Mouse (Mus musculus): ENCODE data around the gene Nxn. TPM values are rescaled to one million over a fixed set of nuclear protein-coding genes. Genes with fewer than 3 reads are reported as not detected.

Gene Nxn
- total and polyA plus RNA-seq, 3 experiments, result 52.8 to 54.3 (median 53.0) TPM

- no peaks in the 10 kb centered on the region for H3K9me3 ChIP-seq (replicated peaks; ENCODE audit: insufficient read depth, low read length)
- no peak overlapping the region for H3K27ac ChIP-seq (ENCODE audit: control insufficient read depth, low read depth, low read length)
- no peaks in the 10 kb centered on the region for H3K27me3 ChIP-seq (ENCODE audit: control insufficient read depth in 1 of 2, insufficient read depth in 2 of 2, low read length in 2 of 2)
- H3K79me2 ChIP-seq (ENCODE audit: control insufficient read depth, insufficient read depth, low read length, poor library complexity), result peaks cover 1% of the 10 kb centered on the region; the same call in 1 of the 2 replicates
- H3K4me1 ChIP-seq (ENCODE audit: control insufficient read depth in 1 of 2, insufficient read depth in 2 of 2, low read length in 2 of 2), result no peaks in the 10 kb centered on the region
- H3K36me3 ChIP-seq (ENCODE audit: control insufficient read depth in 1 of 2, insufficient read depth in 2 of 2, low read length in 2 of 2), result peaks cover 0 to 1% of the 10 kb centered on the region in 2 experiments; a peak in 2 of 4 replicates
- no peak overlapping the region for H3K9ac ChIP-seq (ENCODE audit: control insufficient read depth, low read depth, low read length, poor library complexity, severe bottlenecking)
- H3K4me3 ChIP-seq (ENCODE audit: control insufficient read depth in 1 of 2, insufficient read depth in 1 of 2, low read depth in 2 of 2, low read length in 2 of 2), result no peak overlapping the region
- TF ChIP-seq RCOR1 (IDR thresholded peaks at IDR 0.05; ENCODE audit: low read depth, low read length) (no peak), NELFE (IDR thresholded peaks at IDR 0.05; ENCODE audit: low read depth, low read length) (no peak), MAX (IDR thresholded peaks at IDR 0.05; ENCODE audit: low read length) (no peak), TCF12 (IDR thresholded peaks at IDR 0.05; ENCODE audit: low read depth, low read length) (no peak), BHLHE40 (IDR thresholded peaks at IDR 0.05; ENCODE audit: borderline replicate concordance, low read depth, low read length) (no peak), CTCF (IDR thresholded peaks at IDR 0.05 in 2 of 3, conservative IDR thresholded peaks at IDR 0.05 in 1 of 3; ENCODE audit: control insufficient read depth in 1 of 3, insufficient read depth in 1 of 3, low read depth in 2 of 3, low read length in 3 of 3, poor library complexity in 1 of 3, severe bottlenecking in 1 of 3) (no peak), RAD21 (IDR thresholded peaks at IDR 0.05; ENCODE audit: low read depth, low read length) (no peak), GABPA (IDR thresholded peaks at IDR 0.05; ENCODE audit: low read depth, low read length) (no peak), JUND (IDR thresholded peaks at IDR 0.05; ENCODE audit: low read depth, low read length) (no peak), UBTF (IDR thresholded peaks at IDR 0.05; ENCODE audit: borderline replicate concordance, insufficient read depth, low read depth, low read length) (no peak), MYC (IDR thresholded peaks at IDR 0.05; ENCODE audit: low read depth, low read length) (no peak), TAL1 (IDR thresholded peaks at IDR 0.05; ENCODE audit: low read length) (no peak), NRF1 (IDR thresholded peaks at IDR 0.05; ENCODE audit: insufficient read depth, low read depth, low read length, poor library complexity, severe bottlenecking) (no peak), SMC3 (IDR thresholded peaks at IDR 0.05; ENCODE audit: low read depth, low read length) (no peak), MAFK (IDR thresholded peaks at IDR 0.05; ENCODE audit: borderline replicate concordance, low read depth, low read length) (no peak), KAT2A (conservative IDR thresholded peaks at IDR 0.05; ENCODE audit: low read depth, low read length) (no peak), EP300 (IDR thresholded peaks at IDR 0.05; ENCODE audit: low read depth in 1 of 2, low read length in 2 of 2) (no peak), ZNF384 (IDR thresholded peaks at IDR 0.05; ENCODE audit: low read depth, low read length) (no peak)
- no peak for DNase-seq (ENCODE audit: low read depth, low spot score)
These were observed 70.2 kb downstream of the Nxn start for GRCm38 (mm10) chr11:76328522-76329290.

GRCm38 (mm10) chr11:76328084-76328483 lies 70.9 kb downstream of the Nxn start:
- no peak for TF ChIP-seq TAL1 (IDR thresholded peaks at IDR 0.05; ENCODE audit: low read length)
- no peak for TF ChIP-seq ZC3H11A (IDR thresholded peaks at IDR 0.05; ENCODE audit: low read depth, low read length)
- TF ChIP-seq TBP (IDR thresholded peaks at IDR 0.05; ENCODE audit: low read depth, low read length), result no peak
- TF ChIP-seq GATA1 (IDR thresholded peaks at IDR 0.05; ENCODE audit: low read depth, low read length), result no peak
- no peak for TF ChIP-seq MXI1 (IDR thresholded peaks at IDR 0.05; ENCODE audit: low read depth, low read length)
- TF ChIP-seq MYB (IDR thresholded peaks at IDR 0.05; ENCODE audit: low read depth, low read length), result no peak
- TF ChIP-seq MAFK (IDR thresholded peaks at IDR 0.05; ENCODE audit: borderline replicate concordance, low read depth, low read length), result no peak
- no peak for TF ChIP-seq E2F4 (IDR thresholded peaks at IDR 0.05; ENCODE audit: borderline replicate concordance, low read depth, low read length)
- TF ChIP-seq HCFC1 (IDR thresholded peaks at IDR 0.05; ENCODE audit: low read depth, low read length), result no peak
- TF ChIP-seq RAD21 (IDR thresholded peaks at IDR 0.05; ENCODE audit: low read depth, low read length), result no peak
- no peak for TF ChIP-seq SMC3 (IDR thresholded peaks at IDR 0.05; ENCODE audit: low read depth, low read length)
- TF ChIP-seq JUND (IDR thresholded peaks at IDR 0.05; ENCODE audit: low read depth, low read length), result no peak
- no peak for TF ChIP-seq POLR2AphosphoS2 (IDR thresholded peaks at IDR 0.05; ENCODE audit: low read length)
- no peak for TF ChIP-seq ZMIZ1 (IDR thresholded peaks at IDR 0.05; ENCODE audit: low read depth, low read length)
- no peak for TF ChIP-seq KAT2A (conservative IDR thresholded peaks at IDR 0.05; ENCODE audit: low read depth, low read length)
- TF ChIP-seq RCOR1 (IDR thresholded peaks at IDR 0.05; ENCODE audit: low read depth, low read length), result no peak
- no peak for TF ChIP-seq MAX (IDR thresholded peaks at IDR 0.05; ENCODE audit: low read length)
- TF ChIP-seq MYC (IDR thresholded peaks at IDR 0.05; ENCODE audit: low read depth, low read length), result no peak
- no peak for TF ChIP-seq TCF12 (IDR thresholded peaks at IDR 0.05; ENCODE audit: low read depth, low read length)
- no peak for DNase-seq (ENCODE audit: low read depth, low spot score)
- Histone ChIP-seq H3K9ac (ENCODE audit: control insufficient read depth, low read depth, low read length, poor library complexity, severe bottlenecking) (no peak overlapping the region), H3K27ac (ENCODE audit: control insufficient read depth, low read depth, low read length) (no peak overlapping the region), H3K4me3 (ENCODE audit: control insufficient read depth in 1 of 2, insufficient read depth in 1 of 2, low read depth in 2 of 2, low read length in 2 of 2) (no peak overlapping the region), H3K9me3 (replicated peaks; ENCODE audit: insufficient read depth, low read length) (no peaks in the 10 kb centered on the region), H3K79me2 (ENCODE audit: control insufficient read depth, insufficient read depth, low read length, poor library complexity) (peaks cover 1% of the 10 kb centered on the region; the same call in 1 of the 2 replicates), H3K27me3 (ENCODE audit: control insufficient read depth in 1 of 2, insufficient read depth in 2 of 2, low read length in 2 of 2) (no peaks in the 10 kb centered on the region), H3K36me3 (ENCODE audit: control insufficient read depth in 1 of 2, insufficient read depth in 2 of 2, low read length in 2 of 2) (peaks cover 0 to 1% of the 10 kb centered on the region in 2 experiments; a peak in 2 of 4 replicates), H3K4me1 (ENCODE audit: control insufficient read depth in 1 of 2, insufficient read depth in 2 of 2, low read length in 2 of 2) (no peaks in the 10 kb centered on the region)
